20 mouse cellular contexts compared by ENCODE assay signal in the genomic region with DNA sequence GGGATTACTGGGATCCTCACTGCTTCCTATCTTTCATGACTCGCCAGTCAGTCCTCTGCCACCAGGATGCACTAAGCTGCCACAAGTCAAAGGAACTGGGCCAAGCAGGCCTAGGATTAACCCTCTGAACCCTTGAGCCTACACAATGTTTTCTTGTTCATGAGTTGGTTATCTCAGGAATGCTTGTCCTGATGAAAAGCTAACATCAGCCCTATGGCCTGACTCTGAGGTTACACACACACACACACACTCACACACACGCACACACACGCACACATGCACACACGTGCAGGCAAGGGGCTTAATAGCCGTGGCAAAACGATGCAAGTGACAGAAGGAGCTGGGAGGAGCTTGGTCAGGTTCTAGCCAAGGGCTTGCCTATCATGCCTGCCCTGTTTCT.
DNase-seq lines count a peak whose midpoint lies in the region; ATAC-seq and TF ChIP-seq lines count a peak whose summit lies in the region.
"Had no signal": no experiment of that assay in that cellular context is flagged by ENCODE, and none has a peak within 500 bp of the region (broad histone marks: within the 10 kb centered on the region; RNA-seq: fewer than 3 reads in every experiment).

No protein-coding gene starts in this region.

- no peak for ATAC-seq in kidney, postnatal 0 days (replicated peaks; ENCODE audit: low FRiP score, low read depth)
- ATAC-seq in embryonic facial prominence, embryonic 14.5 days (ENCODE audit: low read depth) = peak; percentile 12; the same call in 1 of the 2 replicates
- ATAC-seq: forebrain, embryonic 13.5 days; lung, postnatal 0 days had no signal

- peaks cover 25% of the 10 kb centered on the region for H3K4me1 ChIP-seq in heart, embryonic 10.5 days
- H3K4me1 ChIP-seq in kidney, postnatal 0 days (replicated peaks; ENCODE audit: insufficient read depth, low read length) = no peaks in the 10 kb centered on the region; the same call in 1 of the 2 replicates
- no peaks in the 10 kb centered on the region for H3K4me1 ChIP-seq in embryonic facial prominence, embryonic 14.5 days (ENCODE audit: control insufficient read depth, insufficient read depth, low read length)

- no peak for DNase-seq in heart, embryonic 10.5 days (ENCODE audit: low spot score)
- no peak for DNase-seq in heart, postnatal 25 days (ENCODE audit: low spot score)
- DNase-seq in kidney, postnatal 0 days (ENCODE audit: low spot score) = peak; percentile 37
- DNase-seq in kidney, adult 9 months = no peak
- DNase-seq in embryonic facial prominence, embryonic 14.5 days (ENCODE audit: low spot score) = no peak
- DNase-seq in retina, postnatal 1 day = peak; percentile 27
- no peak for DNase-seq in gastrocnemius, postnatal 10 days
- DNase-seq in urinary bladder, postnatal 10 days (ENCODE audit: low spot score) = no peak
- DNase-seq: adrenal gland, postnatal 36 days; cerebellum, adult 11-12 months; heart, adult 18-20 months; kidney, adult 11 months; layer of hippocampus, adult 9-11 months; thymus, postnatal 36 days had no signal

- 48% methylated on average over 6 of the region's 6 CpGs for WGBS in heart, embryonic 10.5 days
- 67% methylated on average over 6 of the region's 6 CpGs for WGBS in kidney, postnatal 0 days
- 50% methylated on average over 6 of the region's 6 CpGs for WGBS in embryonic facial prominence, embryonic 14.5 days

- H3K36me3 ChIP-seq in heart, embryonic 10.5 days = no peaks in the 10 kb centered on the region
- no peaks in the 10 kb centered on the region for H3K36me3 ChIP-seq in kidney, postnatal 0 days (ENCODE audit: insufficient read depth, low read length)
- H3K36me3 ChIP-seq in embryonic facial prominence, embryonic 14.5 days (ENCODE audit: control insufficient read depth, insufficient read depth, low read length) = no peaks in the 10 kb centered on the region
- H3K36me3 ChIP-seq: embryonic facial prominence, embryonic 15.5 days; limb, embryonic 12.5 days; midbrain, embryonic 12.5 days; neural tube, embryonic 13.5 days had no signal

- H3K9ac ChIP-seq in kidney, postnatal 0 days (ENCODE audit: low read depth, low read length) = no peak overlapping the region
- no peak overlapping the region for H3K9ac ChIP-seq in embryonic facial prominence, embryonic 14.5 days (ENCODE audit: low read depth, low read length)
- H3K9ac ChIP-seq: embryonic facial prominence, embryonic 15.5 days; forebrain, embryonic 13.5 days; limb, embryonic 12.5 days; midbrain, embryonic 12.5 days; neural tube, embryonic 13.5 days had no signal

- H3K4me3 ChIP-seq in heart, embryonic 10.5 days = no peak overlapping the region
- no peak overlapping the region for H3K4me3 ChIP-seq in kidney, postnatal 0 days (replicated peaks; ENCODE audit: low read depth, low read length)
- no peak overlapping the region for H3K4me3 ChIP-seq in embryonic facial prominence, embryonic 14.5 days (ENCODE audit: low read depth, low read length)
- H3K4me3 ChIP-seq: embryonic facial prominence, embryonic 15.5 days; forebrain, embryonic 13.5 days; limb, embryonic 12.5 days; midbrain, embryonic 12.5 days; neural tube, embryonic 13.5 days had no signal

- no peaks in the 10 kb centered on the region for H3K27me3 ChIP-seq in heart, embryonic 10.5 days (ENCODE audit: insufficient read depth, poor library complexity, severe bottlenecking)
- H3K27me3 ChIP-seq in kidney, postnatal 0 days (ENCODE audit: insufficient read depth, low read length) = no peaks in the 10 kb centered on the region
- no peaks in the 10 kb centered on the region for H3K27me3 ChIP-seq in embryonic facial prominence, embryonic 14.5 days (replicated peaks; ENCODE audit: control insufficient read depth, insufficient read depth, low read length)
- H3K27me3 ChIP-seq: embryonic facial prominence, embryonic 15.5 days; forebrain, embryonic 13.5 days; limb, embryonic 12.5 days; midbrain, embryonic 12.5 days; neural tube, embryonic 13.5 days had no signal

- peak; percentile 36; the same call in 1 of the 2 replicates for TF ChIP-seq CTCF in kidney, postnatal 0 days (IDR thresholded peaks at IDR 0.05; ENCODE audit: low read depth)

- H3K9me3 ChIP-seq in heart, embryonic 10.5 days = no peaks in the 10 kb centered on the region
- no peaks in the 10 kb centered on the region for H3K9me3 ChIP-seq in kidney, postnatal 0 days (replicated peaks; ENCODE audit: low read length)
- H3K9me3 ChIP-seq in embryonic facial prominence, embryonic 14.5 days (ENCODE audit: control insufficient read depth, low read length) = no peaks in the 10 kb centered on the region
- H3K9me3 ChIP-seq: embryonic facial prominence, embryonic 15.5 days; forebrain, embryonic 13.5 days; limb, embryonic 12.5 days; midbrain, embryonic 12.5 days; neural tube, embryonic 13.5 days had no signal

- peak overlapping the region; percentile 4; the same call in 1 of the 2 replicates for H3K27ac ChIP-seq in heart, embryonic 10.5 days
- H3K27ac ChIP-seq in kidney, postnatal 0 days = no peak overlapping the region
- H3K27ac ChIP-seq in embryonic facial prominence, embryonic 14.5 days (replicated peaks; ENCODE audit: low read depth, low read length) = no peak overlapping the region
- H3K27ac ChIP-seq: embryonic facial prominence, embryonic 15.5 days; forebrain, embryonic 13.5 days; midbrain, embryonic 12.5 days; neural tube, embryonic 13.5 days had no signal

- H3K4me2 ChIP-seq in kidney, postnatal 0 days (ENCODE audit: low read length) = no peak overlapping the region
- no peak overlapping the region for H3K4me2 ChIP-seq in embryonic facial prominence, embryonic 14.5 days (ENCODE audit: low read depth, low read length)
- H3K4me2 ChIP-seq: embryonic facial prominence, embryonic 15.5 days; forebrain, embryonic 13.5 days; limb, embryonic 12.5 days; midbrain, embryonic 12.5 days; neural tube, embryonic 13.5 days had no signal

- intact Hi-C loops in heart, postnatal 25 days (cut with DNase I) = no loop called here

Comparison
In these comparisons a context has a peak if more than half of its experiments do, and no peak if none do; other contexts are left out.
1. DNase-seq: peak in kidney, postnatal 0 days (single experiment) and retina, postnatal 1 day (single experiment); none in heart, embryonic 10.5 days (single experiment), heart, postnatal 25 days (single experiment), kidney, adult 9 months (single experiment), embryonic facial prominence, embryonic 14.5 days (single experiment), gastrocnemius, postnatal 10 days (single experiment) and urinary bladder, postnatal 10 days (single experiment).